Mouse (Mus musculus) liver, embryonic 16.5 days (tissue): ENCODE results near the gene 4933425L06Rik. TPM values are rescaled to one million over a fixed set of nuclear protein-coding genes. Genes with fewer than 3 reads are reported as not detected.
A peak's percentile ranks its signal among the peaks of the same experiment; 100 is the strongest.

ENCODE experiments used
- ATAC-seq: fragments of 200-750 bp; cut with Nextera tagmentation; 2 replicates; pipeline ENCODE4 v1.8.0; 2017; ENCODE audit warnings: low read depth, mild to moderate bottlenecking, moderate number of reproducible peaks, moderate library complexity
- H3K27ac ChIP-seq: fragments of 300-500 bp; sonication (generic); 2 replicates; pipeline ENCODE4 v1.5.1; 2014; ENCODE audit warnings: mild to moderate bottlenecking, low read length
- H3K27me3 ChIP-seq: fragments of 300-500 bp; sonication (generic); 2 replicates; pipeline ENCODE4 v1.6.1; 2014; ENCODE audit warnings: low read depth, low read length, mixed read lengths; ENCODE audit not compliant: control insufficient read depth, insufficient read depth
- H3K36me3 ChIP-seq: fragments of 300-500 bp; sonication (generic); 2 replicates; pipeline ENCODE4 v1.6.1; 2014; ENCODE audit warnings: mild to moderate bottlenecking; ENCODE audit not compliant: control insufficient read depth, insufficient read depth
- H3K4me1 ChIP-seq: fragments of 300-500 bp; sonication (generic); 2 replicates; pipeline ENCODE4 v1.6.1; 2014; ENCODE audit warnings: low read depth, low read length, mixed read lengths; ENCODE audit not compliant: control insufficient read depth
- H3K4me2 ChIP-seq: fragments of 300-500 bp; sonication (generic); 2 replicates; pipeline ENCODE4 v1.6.1; 2014; ENCODE audit warnings: low read depth, low read length, mixed read lengths
- H3K4me3 ChIP-seq: fragments of 300-500 bp; sonication (generic); 2 replicates; pipeline ENCODE4 v1.5.1; 2014; ENCODE audit warnings: low read depth, mild to moderate bottlenecking, low read length
- H3K9ac ChIP-seq: fragments of 300-500 bp; sonication (generic); 2 replicates; pipeline ENCODE4 v1.6.1; 2014; ENCODE audit warnings: low read depth, low read length
- H3K9me3 ChIP-seq: fragments of 300-500 bp; sonication (generic); replicated peaks from 2 replicates; pipeline ENCODE4 v1.6.1; 2016; ENCODE audit warnings: low read length; ENCODE audit not compliant: control insufficient read depth
- WGBS: fragments of 180-500 bp; shearing (Covaris S2); extraction: QIAGEN DNeasy Blood & Tissue Kit; methylation state at CpG from one replicate; pipeline ENCODE4 v1.1.7; 2014; ENCODE audit not compliant: insufficient replicate concordance; 5-methylcytosine and 5-hydroxymethylcytosine counted together
- polyA plus RNA-seq: library from polyadenylated mRNA; unstranded; fragments of >200 nt; fragmentation: Nextera tagmentation; extraction: Ambion mirVana; gene quantifications from 2 replicates; pipeline ENCODE4 v1.2.1, GENCODE M21; 2015

Gene 4933425L06Rik
- not detected in 2 replicates for polyA plus RNA-seq

- Histone ChIP-seq H3K36me3 (no peaks in the 10 kb centered on the region), H3K27me3 (no peaks in the 10 kb centered on the region), H3K4me1 (no peaks in the 10 kb centered on the region), H3K4me2 (no peak within 1 kb of the TSS), H3K27ac (no peak within 1 kb of the TSS), H3K9ac (no peak within 1 kb of the TSS), H3K4me3 (no peak within 1 kb of the TSS), H3K9me3 (no peaks in the 10 kb centered on the region)
- WGBS: 75% methylated on average over 10 of the region's 10 CpGs
- no peak for ATAC-seq
Measured at GRCm38 (mm10) chr13:105081862-105082261, at the start of gene 4933425L06Rik. Gene 4933425L06Rik, plus strand, starts transcription at chr13:105082122.

GRCm38 (mm10) chr13:105037816-105038215, 44.1 kb upstream of the 4933425L06Rik start:
- no peak overlapping the region for H3K4me2 ChIP-seq
- H3K4me1 ChIP-seq: no peaks in the 10 kb centered on the region
- ATAC-seq: no peak
- no peak overlapping the region for H3K9ac ChIP-seq
- H3K36me3 ChIP-seq: no peaks in the 10 kb centered on the region
- H3K27ac ChIP-seq: no peak overlapping the region
- H3K9me3 ChIP-seq: no peaks in the 10 kb centered on the region
- 75% methylated on average over 12 of the region's 12 CpGs for WGBS
- H3K4me3 ChIP-seq: no peak overlapping the region
- no peaks in the 10 kb centered on the region for H3K27me3 ChIP-seq

GRCm38 (mm10) chr13:105038334-105038733, 43.6 kb upstream of the 4933425L06Rik start:
- Histone ChIP-seq H3K4me1 (no peaks in the 10 kb centered on the region), H3K4me2 (no peak overlapping the region), H3K27me3 (no peaks in the 10 kb centered on the region), H3K36me3 (no peaks in the 10 kb centered on the region), H3K4me3 (no peak overlapping the region), H3K9me3 (no peaks in the 10 kb centered on the region), H3K27ac (no peak overlapping the region), H3K9ac (no peak overlapping the region)
- 59% methylated on average over 5 of the region's 5 CpGs for WGBS
- ATAC-seq: no peak

DNA sequence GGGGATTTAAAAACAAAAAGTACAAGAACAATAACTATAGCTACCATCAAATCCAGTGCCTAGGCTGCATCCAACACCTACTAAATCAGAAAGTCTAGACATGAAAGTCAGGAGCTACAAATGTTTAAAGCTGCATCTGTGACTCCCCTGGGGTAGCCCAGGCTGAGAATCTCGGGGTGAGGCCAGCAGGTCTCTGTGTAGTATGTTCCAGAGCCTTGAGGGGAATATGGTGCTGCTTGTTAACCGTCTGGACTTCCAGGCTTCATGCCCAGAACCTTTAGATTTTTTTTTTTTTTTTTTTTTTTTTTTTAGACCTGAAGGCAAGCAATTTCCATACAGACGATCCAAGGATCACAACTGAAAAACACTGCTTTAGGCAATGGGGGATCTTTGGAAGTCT, 38.0 kb upstream of the 4933425L06Rik start:
- no peak for ATAC-seq
- H3K4me1 ChIP-seq: no peaks in the 10 kb centered on the region
- no peaks in the 10 kb centered on the region for H3K36me3 ChIP-seq
- WGBS: 50% methylated on average over 3 of the region's 3 CpGs
- H3K9ac ChIP-seq: no peak overlapping the region
- H3K9me3 ChIP-seq: no peaks in the 10 kb centered on the region
- H3K4me3 ChIP-seq: no peak overlapping the region
- no peak overlapping the region for H3K4me2 ChIP-seq
- no peaks in the 10 kb centered on the region; the same call in 1 of the 2 replicates for H3K27me3 ChIP-seq
- H3K27ac ChIP-seq: no peak overlapping the region

GRCm38 (mm10) chr13:105047377-105047776, 34.5 kb upstream of the 4933425L06Rik start:
- no peak overlapping the region for H3K4me3 ChIP-seq

GRCm38 (mm10) chr13:105048662-105049061, 33.3 kb upstream of the 4933425L06Rik start:
- ATAC-seq: peak; percentile 60
- 13% methylated on average over 8 of the region's 8 CpGs for WGBS

More at GRCm38 (mm10) chr13:105047377-105047776, 34.5 kb upstream of the 4933425L06Rik start:
- 13% methylated on average over 9 of the region's 9 CpGs for WGBS
- no peaks in the 10 kb centered on the region for H3K36me3 ChIP-seq
- H3K4me2 ChIP-seq: no peak overlapping the region
- no peak; the same call in 1 of the 2 replicates for ATAC-seq
- no peaks in the 10 kb centered on the region for H3K4me1 ChIP-seq
- no peaks in the 10 kb centered on the region for H3K9me3 ChIP-seq
- peaks cover 2% of the 10 kb centered on the region; the same call in 1 of the 2 replicates for H3K27me3 ChIP-seq
- no peak overlapping the region for H3K9ac ChIP-seq
- H3K27ac ChIP-seq: no peak overlapping the region

DNA sequence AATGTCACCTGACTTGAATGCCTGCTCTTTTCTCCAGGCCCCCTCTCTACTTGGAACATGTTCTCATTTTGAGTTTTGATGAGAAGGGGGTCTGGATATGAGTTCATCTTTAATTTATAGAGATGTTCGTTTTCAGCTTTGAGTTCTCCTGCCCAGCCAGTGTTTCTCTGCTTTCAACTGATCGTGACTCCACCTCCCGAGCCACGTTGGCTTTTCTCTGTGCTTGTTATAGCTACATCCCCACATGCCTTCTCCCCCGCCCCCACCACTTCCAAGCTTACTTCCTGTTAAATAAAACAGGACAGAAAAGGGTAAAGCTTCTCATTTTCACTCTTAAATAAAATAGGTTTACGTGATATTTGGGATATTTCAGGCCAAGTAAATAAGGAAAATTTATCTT, 30.5 kb upstream of the 4933425L06Rik start:
- Histone ChIP-seq H3K27me3 (peaks cover 34% of the 10 kb centered on the region), H3K9me3 (no peaks in the 10 kb centered on the region), H3K27ac (no peak overlapping the region), H3K4me2 (no peak overlapping the region), H3K4me1 (no peaks in the 10 kb centered on the region), H3K9ac (no peak overlapping the region), H3K4me3 (no peak overlapping the region), H3K36me3 (no peaks in the 10 kb centered on the region)
- ATAC-seq: no peak
- WGBS: 13% methylated on average over 6 of the region's 6 CpGs

More at GRCm38 (mm10) chr13:105048662-105049061, 33.3 kb upstream of the 4933425L06Rik start:
- Histone ChIP-seq H3K9ac (no peak overlapping the region), H3K27me3 (peaks cover 14% of the 10 kb centered on the region), H3K4me1 (no peaks in the 10 kb centered on the region), H3K4me3 (no peak overlapping the region), H3K9me3 (no peaks in the 10 kb centered on the region), H3K4me2 (no peak overlapping the region), H3K27ac (no peak overlapping the region), H3K36me3 (no peaks in the 10 kb centered on the region)

DNA sequence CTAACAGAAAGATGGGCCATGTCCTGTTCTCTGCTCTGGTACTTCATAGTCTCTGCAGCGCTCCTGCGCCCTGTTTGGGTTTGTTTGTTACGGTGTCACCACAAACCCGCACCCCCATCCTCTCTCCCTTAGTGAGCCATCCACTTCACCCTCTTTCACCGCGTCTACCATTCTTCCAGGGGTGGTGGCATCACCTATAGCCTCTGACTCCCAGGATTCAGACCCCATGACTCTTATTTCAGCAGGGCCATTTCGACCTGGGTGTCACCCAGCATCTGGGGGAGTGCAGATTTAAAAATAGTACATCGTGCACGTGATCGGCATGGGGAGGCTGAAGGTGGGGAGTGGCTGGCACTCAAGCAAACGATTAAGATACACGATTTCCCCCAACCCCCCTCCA, 28.3 kb upstream of the 4933425L06Rik start:
- 6% methylated on average over 12 of the region's 12 CpGs for WGBS
- ATAC-seq: no peak
- Histone ChIP-seq H3K27me3 (peaks cover 34% of the 10 kb centered on the region), H3K4me3 (peak overlapping the region; percentile 56), H3K4me1 (no peaks in the 10 kb centered on the region), H3K9me3 (no peaks in the 10 kb centered on the region), H3K36me3 (no peaks in the 10 kb centered on the region), H3K27ac (no peak overlapping the region), H3K9ac (no peak overlapping the region), H3K4me2 (peak overlapping the region; percentile 69)

DNA sequence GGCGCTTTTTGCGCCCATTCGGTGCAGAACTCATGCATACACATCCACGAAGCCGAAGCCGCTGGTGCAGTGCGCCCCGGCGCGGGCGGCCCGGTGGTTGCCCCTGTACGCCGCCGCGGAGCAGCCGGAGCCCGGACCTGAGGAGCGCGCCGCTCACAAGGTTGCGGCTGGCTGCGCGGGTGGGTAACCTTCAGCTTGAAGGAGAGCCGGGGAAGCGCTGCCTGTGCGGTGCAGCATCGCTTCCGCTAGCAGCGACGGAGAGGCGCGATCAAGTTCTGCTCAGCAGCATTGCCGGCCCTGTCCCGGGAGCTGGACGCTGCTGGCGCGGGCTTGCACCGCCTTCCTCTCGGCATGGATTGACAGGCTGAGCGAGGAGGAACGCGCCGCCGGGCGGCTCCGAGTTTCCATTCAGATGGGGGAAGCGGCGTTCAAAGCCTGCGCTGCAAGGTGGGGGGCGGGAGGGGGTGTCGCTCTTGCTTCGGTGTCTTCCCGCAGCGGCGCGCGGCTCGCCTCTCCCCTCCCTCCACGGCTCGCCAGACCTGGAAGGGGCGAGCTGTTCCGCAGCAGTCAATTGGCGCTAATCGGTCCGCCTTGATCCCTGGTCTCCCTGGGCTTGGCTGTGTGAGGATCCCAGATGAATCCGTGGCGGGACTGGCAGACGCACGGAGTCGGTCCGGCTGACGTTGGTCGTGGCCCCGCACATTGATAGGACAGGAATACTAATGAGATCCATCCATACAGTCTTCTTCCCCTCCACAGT, 27.6 kb upstream of the 4933425L06Rik start, which contains the start of gene Rgs7bp:
Rgs7bp (minus strand) TSS at position 750 of the 760 bp plus-strand sequence.
- no peaks in the 10 kb centered on the region for H3K36me3 ChIP-seq
- H3K4me3 ChIP-seq: peak within 1 kb of the TSS; percentile 56
- H3K4me2 ChIP-seq: peak within 1 kb of the TSS; percentile 69
- H3K9ac ChIP-seq: peak within 1 kb of the TSS; percentile 32
- under 1% methylated on average over 75 of the region's 75 CpGs for WGBS
- peak; percentile 35 for ATAC-seq
- no peaks in the 10 kb centered on the region for H3K4me1 ChIP-seq
- no peaks in the 10 kb centered on the region for H3K9me3 ChIP-seq
- peaks cover 34% of the 10 kb centered on the region for H3K27me3 ChIP-seq
- no peak within 1 kb of the TSS for H3K27ac ChIP-seq
